Mouse (Mus musculus) cerebellum, postnatal 4 days (tissue): ENCODE results near the gene Abhd5.
A peak's percentile ranks its signal among the peaks of the same experiment; 100 is the strongest.
"Not testable (repeated sequence)": the region's sequence is repeated elsewhere in the genome, so short reads cannot be mapped to it uniquely, and the experiment has no call there.

Experiments used
- DNase-seq, 2 experiments: peaks; one replicate each; pipeline ENCODE4 v3.0.0; 2022; ENCODE audit warnings: low spot score in 2 of 2, mixed read lengths in 1 of 2

Gene Abhd5

DNA sequence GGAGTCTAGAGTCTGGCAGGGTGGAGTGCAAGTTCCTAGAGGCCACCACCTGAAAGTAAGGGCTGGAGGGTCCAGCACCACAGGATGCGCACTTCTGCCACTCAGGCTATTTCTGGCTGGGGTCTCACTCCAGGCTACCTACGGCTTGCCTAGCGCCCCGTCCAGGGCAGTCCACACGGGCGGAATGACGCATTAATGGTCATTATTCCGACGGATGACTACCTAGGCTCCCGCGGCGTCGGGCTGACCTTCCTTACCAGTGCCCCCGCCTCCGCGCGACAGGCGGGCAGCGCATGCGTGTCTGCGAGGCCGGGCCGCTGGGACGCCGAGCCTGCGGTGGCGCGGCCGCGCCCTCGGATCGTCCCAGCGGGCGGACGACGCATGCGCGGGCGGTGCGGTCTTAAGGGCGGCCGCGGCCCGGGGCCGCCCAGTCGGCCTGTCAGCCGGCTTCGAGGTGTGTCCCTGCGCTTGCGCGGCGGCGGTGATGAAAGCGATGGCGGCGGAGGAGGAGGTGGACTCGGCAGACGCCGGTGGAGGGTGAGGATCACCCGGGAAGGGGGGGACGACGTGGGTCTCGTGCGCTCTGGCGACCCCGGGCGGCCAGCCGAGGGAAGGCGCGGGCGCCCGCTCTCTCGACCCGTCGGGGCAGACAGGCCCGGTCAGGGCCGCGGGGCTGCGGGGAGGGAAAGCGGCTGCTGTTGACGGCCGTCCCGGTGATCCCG, at the start of gene Abhd5:
Abhd5 (plus strand) TSS at position 306 of the 722 bp plus-strand sequence.
- peak; percentile 86 to 93 for DNase-seq

DNA sequence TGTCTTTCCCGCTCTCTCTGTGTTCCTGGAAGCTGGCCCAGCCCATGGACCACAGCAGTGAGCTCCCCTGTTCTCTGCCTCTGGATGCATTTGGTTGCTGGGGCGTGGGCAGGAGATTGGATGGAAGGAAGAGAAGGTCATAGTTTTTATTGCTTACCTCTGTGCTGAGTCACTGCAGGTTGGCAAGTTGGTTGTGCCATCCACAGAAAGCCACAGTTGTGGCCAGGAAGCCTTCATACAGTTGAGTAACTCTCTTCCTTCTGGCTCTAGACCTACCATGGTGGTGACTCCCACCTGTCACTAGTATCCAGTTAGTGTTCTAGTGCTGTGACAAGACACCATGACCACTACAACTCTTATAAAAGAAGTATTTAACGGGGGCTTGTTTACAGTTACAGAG, 46.1 kb upstream of the Abhd5 start:
- no peak for DNase-seq

GRCm38 (mm10) chr9:122309013-122309980, 42.1 kb upstream of the Abhd5 start:
- no peak for DNase-seq

GRCm38 (mm10) chr9:122310613-122311049, 40.8 kb upstream of the Abhd5 start:
- DNase-seq: peak; percentile 54 to 78

GRCm38 (mm10) chr9:122311051-122311760, 40.2 kb upstream of the Abhd5 start:
- no peak for DNase-seq

DNA sequence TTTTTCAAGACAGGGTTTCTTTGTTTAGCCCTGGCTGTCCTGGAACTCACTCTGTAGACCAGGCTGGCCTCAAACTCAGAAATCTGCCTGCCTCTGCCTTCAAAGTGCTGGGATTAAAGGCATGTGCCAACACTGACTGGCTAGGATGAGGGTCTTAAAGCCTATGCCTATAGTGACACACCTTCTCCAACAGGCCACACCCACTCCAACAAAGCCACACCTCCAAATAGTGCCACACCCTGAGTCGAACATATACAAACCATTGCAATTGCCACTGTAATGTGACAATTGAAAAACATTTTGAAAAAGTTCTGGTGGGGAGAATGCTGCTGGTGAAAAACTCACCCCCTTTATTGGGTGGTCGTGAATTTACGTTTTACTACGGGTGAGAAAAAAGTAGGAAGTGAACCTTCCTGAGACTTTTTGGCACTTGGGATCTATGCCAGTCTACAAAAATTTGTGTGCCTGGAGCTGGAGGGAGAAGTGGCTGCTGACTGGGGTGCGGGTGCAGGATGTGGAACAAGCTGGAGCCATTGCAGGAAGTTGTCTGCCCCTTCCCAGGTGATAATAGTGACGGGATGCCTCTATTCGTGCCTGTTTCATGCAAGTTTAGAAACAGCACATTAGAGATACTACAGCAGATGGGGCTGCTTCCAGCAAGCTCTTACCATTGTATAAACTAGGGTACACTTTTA, 39.0 kb upstream of the Abhd5 start:
- no peak for DNase-seq

DNA sequence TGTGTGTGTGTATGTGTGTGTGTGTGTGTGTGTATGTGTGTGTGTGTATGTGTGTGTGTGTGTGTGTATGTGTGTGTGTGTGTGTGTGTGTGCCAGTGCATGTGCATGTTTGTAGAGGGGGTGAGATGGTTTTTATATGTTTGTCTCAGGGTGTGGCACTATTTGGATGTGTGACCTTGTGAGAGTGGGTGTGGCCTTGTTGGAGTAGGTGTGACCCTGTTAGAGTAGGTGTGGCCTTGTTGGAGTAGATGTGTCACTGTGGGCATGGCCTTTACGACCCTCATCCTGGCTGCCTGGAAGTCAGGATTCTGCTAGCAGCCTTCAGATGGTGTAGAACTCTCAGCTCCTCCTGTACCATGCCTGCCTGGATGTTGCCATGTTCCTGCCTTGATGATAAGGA, 38.3 kb upstream of the Abhd5 start:
- DNase-seq: not testable (repeated sequence)

DNA sequence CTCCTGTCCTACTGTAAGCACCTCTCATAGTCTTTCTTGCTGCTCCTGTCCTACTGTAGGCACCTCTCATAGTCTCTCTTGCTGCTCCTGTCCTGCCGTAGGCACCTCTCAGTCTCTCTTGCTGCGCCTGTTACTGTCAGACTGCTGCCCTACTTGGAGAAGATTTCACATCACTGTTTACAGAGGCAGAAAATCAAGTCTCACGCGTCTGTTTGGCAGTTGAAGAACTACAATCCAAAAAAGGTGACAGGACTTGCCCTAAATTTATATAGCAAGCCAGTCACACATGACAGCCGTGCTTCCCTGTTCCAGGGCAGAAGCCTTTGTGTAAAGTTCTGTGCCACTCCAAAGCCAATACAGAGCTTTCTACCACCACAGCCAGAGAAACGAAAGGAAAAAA, 37.0 kb upstream of the Abhd5 start:
- DNase-seq: no peak

DNA sequence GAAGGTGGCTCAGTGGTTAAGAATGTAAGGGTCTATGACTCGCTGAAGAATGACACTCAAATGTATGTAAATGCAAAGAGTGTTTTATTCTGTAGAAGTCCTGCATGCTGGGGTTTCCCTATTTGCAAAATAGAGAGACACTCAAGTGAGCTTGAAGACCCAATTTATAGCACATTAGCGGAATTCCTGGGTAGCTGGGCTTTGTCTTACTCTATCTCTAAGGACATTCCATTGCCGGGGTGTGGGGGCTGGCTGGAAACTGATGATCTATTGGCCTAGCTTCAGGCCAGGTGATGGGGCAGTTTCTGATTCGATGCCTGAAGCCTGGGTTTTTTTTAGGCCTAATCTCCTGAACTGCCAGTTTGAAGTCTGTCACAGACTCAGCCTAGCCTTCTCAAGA, 36.5 kb upstream of the Abhd5 start:
- no peak for DNase-seq

DNA sequence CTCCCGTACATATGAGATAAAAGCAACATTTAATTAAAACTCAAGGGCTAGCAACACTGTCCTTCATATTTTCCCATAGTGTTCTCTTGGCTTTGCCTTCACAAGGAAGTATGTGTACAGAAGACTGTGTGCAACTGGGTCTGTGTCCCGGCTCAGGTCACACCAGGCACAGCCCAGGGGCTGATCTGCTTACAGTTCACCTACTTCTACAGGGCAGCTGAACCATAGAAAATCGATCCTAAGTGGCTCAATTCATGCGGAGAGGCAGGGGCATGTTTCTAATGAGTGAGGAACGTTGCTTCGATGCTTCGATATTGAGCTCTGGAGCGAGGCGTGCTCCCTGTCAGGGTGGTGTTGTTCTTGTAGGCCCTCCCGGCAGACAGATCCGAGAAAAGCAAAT, 35.9 kb upstream of the Abhd5 start:
- DNase-seq: no peak

DNA sequence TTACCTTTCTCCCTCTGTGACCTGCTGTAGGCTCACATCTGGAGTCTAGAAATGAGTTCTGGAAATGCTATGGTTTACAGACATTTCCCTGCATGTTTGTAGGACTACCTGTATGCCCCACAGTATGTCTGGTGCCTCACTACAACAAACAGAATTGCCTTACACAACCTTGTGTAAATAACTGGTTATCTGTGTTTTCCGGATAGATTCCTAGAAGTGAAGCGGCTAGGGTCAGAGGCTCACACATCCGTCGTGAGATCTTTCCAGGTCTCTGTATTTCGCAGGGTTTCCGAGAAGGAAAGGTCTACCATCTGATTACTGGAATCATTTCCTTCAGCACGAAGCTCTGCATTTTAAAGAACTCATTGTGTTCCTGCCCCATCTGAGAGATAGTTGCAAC, 34.8 kb upstream of the Abhd5 start:
- no peak for DNase-seq

- no peak for DNase-seq
Observed at GRCm38 (mm10) chr9:122320626-122321025, 30.8 kb upstream of the Abhd5 start.

GRCm38 (mm10) chr9:122322356-122322755, 29.1 kb upstream of the Abhd5 start:
- DNase-seq: no peak

DNA sequence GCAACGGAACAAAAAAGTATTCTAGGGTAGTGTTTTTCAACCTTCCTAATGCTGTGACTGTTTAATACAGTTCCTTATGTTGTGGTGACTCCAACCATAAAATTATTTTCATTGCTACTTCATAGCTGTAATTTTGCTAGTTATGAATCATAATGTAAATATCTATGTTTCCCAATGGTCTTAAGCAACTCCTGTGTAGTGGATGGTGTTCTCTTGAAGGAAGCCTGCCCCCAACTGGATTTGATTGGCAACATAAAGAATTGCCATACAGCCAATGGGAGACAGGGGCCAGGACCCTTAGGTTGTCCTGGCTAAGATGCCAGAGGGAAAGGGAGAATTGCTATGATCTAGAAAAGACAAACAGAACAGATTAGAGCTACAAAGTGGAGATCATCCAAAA, 25.4 kb upstream of the Abhd5 start:
- DNase-seq: no peak

DNA sequence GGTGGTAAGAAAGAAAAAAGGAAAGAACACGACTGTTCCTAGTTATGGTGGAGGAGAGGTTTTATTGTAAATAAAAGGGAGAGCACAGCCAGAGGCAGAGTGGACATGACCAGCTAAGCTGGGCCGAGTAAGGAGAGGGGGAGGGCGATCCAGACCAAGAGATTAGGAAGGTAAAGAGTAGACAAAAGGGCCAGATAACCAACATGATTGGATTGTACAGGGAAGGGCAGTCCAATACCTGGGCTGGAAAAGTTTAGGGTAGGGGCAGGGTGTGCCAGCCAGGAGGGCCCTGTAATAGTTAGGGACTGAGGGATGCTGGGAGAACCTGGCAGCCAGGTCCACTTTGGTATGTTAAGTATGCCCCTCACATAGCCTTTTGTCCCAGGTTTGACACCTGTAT, 23.2 kb upstream of the Abhd5 start:
- no peak for DNase-seq

DNA sequence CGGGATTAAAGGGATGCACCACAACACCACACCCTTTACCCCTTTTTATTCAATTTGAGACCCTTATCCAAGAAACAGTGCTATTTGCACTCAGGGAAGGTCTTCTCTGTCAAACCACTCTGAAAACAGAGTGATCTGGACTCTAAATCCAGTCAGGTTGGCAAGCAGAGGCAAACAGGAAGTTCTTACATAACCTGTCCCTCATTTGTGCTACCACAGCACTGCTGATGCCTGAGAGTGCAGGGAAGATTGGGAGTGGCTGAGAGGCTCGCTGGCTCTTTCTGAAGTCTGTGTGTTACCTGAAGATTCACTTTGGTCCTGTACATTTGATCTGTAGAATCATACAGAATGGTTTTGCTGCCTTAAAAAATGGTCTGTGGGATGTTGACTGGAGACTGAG, 14.7 kb upstream of the Abhd5 start:
- no peak for DNase-seq

DNA sequence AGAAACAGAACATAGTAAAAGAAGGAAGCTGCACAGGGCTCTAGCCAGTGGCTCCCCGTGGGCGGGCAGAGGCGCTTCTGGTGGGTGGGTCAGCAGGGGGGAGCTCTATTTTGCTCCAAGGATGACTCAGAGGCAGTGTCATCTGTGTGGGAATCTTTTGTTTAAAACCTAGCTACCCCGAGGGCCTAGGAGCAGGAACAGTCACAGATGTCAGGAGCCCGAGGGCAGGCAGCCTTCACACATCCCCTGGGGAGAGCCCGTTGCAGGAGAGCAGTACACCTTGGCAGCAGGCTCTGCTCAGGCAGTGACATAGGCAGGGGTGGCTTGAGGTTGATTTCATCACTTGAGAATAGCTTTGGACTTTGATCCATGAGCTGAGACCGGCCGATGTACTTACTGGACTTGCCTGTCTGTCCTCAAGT, 13.9 kb upstream of the Abhd5 start:
- no peak for DNase-seq

DNA sequence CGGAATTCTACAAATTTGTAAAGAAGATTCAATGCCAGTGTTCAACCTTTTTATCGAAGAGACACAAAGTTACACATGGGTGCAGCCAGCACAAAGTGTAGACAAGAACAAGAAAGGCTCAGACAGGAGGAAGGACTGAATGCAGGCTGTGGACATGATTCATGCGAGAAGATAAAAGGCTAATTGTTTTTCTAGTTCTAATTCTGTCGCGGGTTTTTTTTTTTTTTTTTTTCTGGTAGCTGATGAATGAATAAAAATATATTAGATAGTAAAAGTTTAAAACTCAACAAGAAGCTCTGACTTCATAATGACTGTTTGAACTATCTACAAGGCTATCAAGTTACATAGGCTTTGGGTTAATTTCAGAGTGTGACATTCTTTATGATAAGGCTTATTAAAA, 11.4 kb upstream of the Abhd5 start:
- no peak for DNase-seq

DNA sequence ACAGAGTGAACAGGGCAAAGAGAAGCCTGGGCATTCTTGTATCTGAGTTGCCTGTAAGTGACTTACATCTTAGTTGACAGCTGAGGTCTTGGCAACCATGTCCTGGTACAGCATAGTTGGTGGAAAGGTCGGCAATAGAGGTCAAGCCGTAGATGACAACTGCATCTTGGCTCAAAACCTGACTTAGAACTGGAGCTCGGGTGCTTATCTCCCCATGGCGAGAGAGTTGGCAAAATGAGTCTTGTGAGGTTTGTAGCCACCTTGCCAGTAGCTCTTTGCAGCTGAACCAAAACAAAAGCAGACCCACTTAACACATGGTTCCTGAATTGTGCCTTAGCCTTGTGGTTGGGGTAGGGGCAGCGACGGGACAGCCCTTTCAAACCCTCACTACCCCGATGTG, 8.0 kb upstream of the Abhd5 start:
- DNase-seq: no peak

- no peak for DNase-seq
Observed at GRCm38 (mm10) chr9:122344560-122344959, 6.8 kb upstream of the Abhd5 start.

DNA sequence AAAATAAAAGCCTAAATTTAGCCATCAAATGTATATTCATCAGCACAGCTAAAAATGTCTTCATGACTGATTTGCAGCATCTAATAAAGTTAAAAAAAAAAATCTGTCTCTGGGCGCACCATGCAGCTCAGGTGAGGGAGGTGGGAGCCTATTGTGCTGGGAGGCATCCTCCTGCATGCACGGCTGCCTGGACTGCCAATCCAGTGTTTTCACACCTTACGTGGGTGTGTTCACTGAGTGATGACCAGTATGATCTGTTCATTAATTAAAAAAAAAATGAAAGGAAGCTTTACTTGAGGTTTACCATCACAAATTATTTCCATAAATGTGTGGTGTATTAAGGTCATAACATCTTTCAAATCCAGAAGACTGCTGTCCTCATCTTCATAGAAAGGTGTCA, 6.1 kb upstream of the Abhd5 start:
- no peak for DNase-seq

DNA sequence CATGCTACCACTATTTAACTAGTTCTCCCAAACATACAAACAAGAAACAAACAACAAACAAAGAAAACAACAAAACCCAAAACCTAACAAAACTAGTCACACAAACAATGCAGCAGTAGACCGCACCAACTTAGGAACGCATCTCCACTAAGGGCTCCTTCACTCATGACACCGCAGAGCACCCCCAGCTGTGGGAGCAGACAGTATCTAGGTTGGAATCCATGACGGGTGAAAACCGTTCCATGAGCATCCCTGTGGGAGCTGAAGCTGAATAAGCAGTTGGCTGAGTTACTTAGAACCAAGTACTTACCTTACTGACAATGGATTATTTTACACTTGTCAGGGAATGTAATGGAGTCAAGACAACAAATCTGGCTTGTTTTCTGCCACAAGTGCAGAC, 5.3 kb upstream of the Abhd5 start:
- DNase-seq: no peak
